Comparison of ENCODE assay signal across 28 mouse cellular contexts in genomic region chr1:98097957-98098729, GRCm38 (mm10).
"Had no signal": no experiment of that assay in that cellular context is flagged by ENCODE, and none has a peak within 500 bp of the region (broad histone marks: within the 10 kb centered on the region; RNA-seq: fewer than 3 reads in every experiment).

No protein-coding gene starts in this region.

- H3K4me3 ChIP-seq: gastrocnemius, adult 2 months; heart, adult 2 months; heart, embryonic 13.5 days; heart, embryonic 15.5 days; hindbrain, embryonic 10.5 days; hindbrain, embryonic 12.5 days; intestine, embryonic 15.5 days; layer of hippocampus, adult 2 months; left cerebral cortex, adult 2 months; limb, embryonic 10.5 days; limb, embryonic 12.5 days; liver, embryonic 13.5 days had no signal

- H3K27ac ChIP-seq: gastrocnemius, adult 2 months; heart, adult 2 months; heart, embryonic 13.5 days; heart, embryonic 15.5 days; hindbrain, embryonic 10.5 days; hindbrain, embryonic 12.5 days; hindbrain, embryonic 14.5 days; intestine, embryonic 15.5 days; layer of hippocampus, adult 2 months; left cerebral cortex, adult 2 months; limb, embryonic 10.5 days; limb, embryonic 12.5 days; liver, embryonic 13.5 days had no signal

- H3K9ac ChIP-seq: heart, embryonic 13.5 days; heart, embryonic 15.5 days; hindbrain, embryonic 12.5 days; hindbrain, embryonic 14.5 days; intestine, embryonic 15.5 days; limb, embryonic 12.5 days; liver, embryonic 13.5 days had no signal

- H3K27me3 ChIP-seq: heart, embryonic 13.5 days; heart, embryonic 15.5 days; hindbrain, embryonic 12.5 days; intestine, embryonic 15.5 days; limb, embryonic 12.5 days; liver, embryonic 13.5 days had no signal

- H3K36me3 ChIP-seq: heart, embryonic 13.5 days; heart, embryonic 15.5 days; hindbrain, embryonic 10.5 days; hindbrain, embryonic 12.5 days; intestine, embryonic 15.5 days; limb, embryonic 10.5 days; limb, embryonic 12.5 days; liver, embryonic 13.5 days had no signal

- H3K4me2 ChIP-seq: heart, embryonic 11.5 days; heart, embryonic 13.5 days; heart, embryonic 15.5 days; hindbrain, embryonic 12.5 days; hindbrain, embryonic 14.5 days; intestine, embryonic 15.5 days; limb, embryonic 12.5 days; liver, embryonic 11.5 days; liver, embryonic 13.5 days had no signal

- DNase-seq: gastrocnemius, adult 2 months; gastrocnemius, postnatal 10 days; gastrocnemius, postnatal 25 days; heart, adult 2 months; heart, postnatal 14 days; heart, postnatal 4 days; kidney, adult 18-20 months; kidney, adult 8-10 months; kidney, postnatal 10 days; kidney, postnatal 25 days; kidney, postnatal 4 days; liver; liver, embryonic 13.5 days had no signal

- H3K9me3 ChIP-seq: heart, embryonic 15.5 days; hindbrain, embryonic 10.5 days; hindbrain, embryonic 12.5 days; intestine, embryonic 15.5 days; limb, embryonic 10.5 days; limb, embryonic 12.5 days; liver, embryonic 13.5 days had no signal

- ATAC-seq: hindbrain, embryonic 16.5 days; inflammation-experienced regulatory T-cells, adult 6 months; intestine, embryonic 15.5 days; intestine, postnatal 0 days had no signal
